Mouse (Mus musculus) CH12.LX (cell line): ENCODE data around the gene Incenp. TPM values are rescaled to one million over a fixed set of nuclear protein-coding genes. Genes with fewer than 3 reads are reported as not detected.

Experiments used
- DNase-seq: peaks from one replicate; pipeline ENCODE4 v3.0.0-alpha.2; 2013; ENCODE audit errors: extremely low read depth
- H3K27ac ChIP-seq: 2 replicates; pipeline ENCODE4 v1.5.1; 2012; ENCODE audit warnings: low read depth, mild to moderate bottlenecking, control low read depth, moderate library complexity; ENCODE audit not compliant: insufficient read depth
- H3K27me3 ChIP-seq: replicated peaks from 2 replicates; pipeline ENCODE3; 2012; ENCODE audit warnings: inconsistent platforms
- H3K36me3 ChIP-seq, 2 experiments: replicated peaks in 1 of 2; 2 replicates each; pipeline versions ENCODE3 to v1.6.1; 2012; ENCODE audit warnings: inconsistent platforms in 1 of 2, low read length in 1 of 2, mild to moderate bottlenecking in 1 of 2, mixed read lengths in 1 of 2, moderate library complexity in 1 of 2; ENCODE audit not compliant: control insufficient read depth in 1 of 2, insufficient read depth in 1 of 2
- H3K4me1 ChIP-seq, 2 experiments: 2 replicates each; pipeline ENCODE4 v1.6.1; 2012; ENCODE audit warnings: inconsistent platforms in 1 of 2, moderate library complexity in 1 of 2; ENCODE audit not compliant: insufficient read depth in 2 of 2, control insufficient read depth in 1 of 2
- H3K4me2 ChIP-seq: 2 replicates; pipeline ENCODE4 v1.6.1; 2012; ENCODE audit warnings: low read depth, mild to moderate bottlenecking, control low read depth; ENCODE audit not compliant: poor library complexity, insufficient read depth, severe bottlenecking
- H3K4me3 ChIP-seq, 3 experiments: fragments of 150-350 bp in 1 of 3; sonication (generic) in 1 of 3; replicated peaks in 1 of 3; 2 replicates each; pipeline versions ENCODE3 to v1.5.1; 2011 to 2012; ENCODE audit warnings: low read depth in 2 of 3, low read length in 2 of 3, mild to moderate bottlenecking in 2 of 3, moderate library complexity in 2 of 3, control low read depth in 1 of 3, improper control_type of control experiment in 1 of 3, inconsistent platforms in 1 of 3, mixed read lengths in 1 of 3; ENCODE audit not compliant: poor library complexity in 1 of 3
- H3K79me2 ChIP-seq: replicated peaks from 2 replicates; pipeline ENCODE4 v1.6.1; 2012; ENCODE audit warnings: mild to moderate bottlenecking, moderate library complexity; ENCODE audit not compliant: control insufficient read depth, poor library complexity, insufficient read depth, severe bottlenecking; ENCODE audit errors: extremely low read depth
- H3K9ac ChIP-seq: 2 replicates; pipeline ENCODE4 v1.6.1; 2012; ENCODE audit warnings: low read depth, mild to moderate bottlenecking, control low read depth, moderate library complexity; ENCODE audit not compliant: insufficient read depth
- H3K9me3 ChIP-seq: replicated peaks from 2 replicates; pipeline ENCODE3; 2012; ENCODE audit warnings: low read length, inconsistent platforms, mixed read lengths
- BHLHE40 ChIP-seq: IDR thresholded peaks from 2 replicates; pipeline ENCODE4 v1.6.1; 2011; ENCODE audit warnings: mild to moderate bottlenecking, low read depth, low read length, improper control_type of control experiment
- CHD1 ChIP-seq: IDR thresholded peaks from 2 replicates; pipeline ENCODE4 v1.6.1; 2012; ENCODE audit warnings: low read depth, low read length, improper control_type of control experiment, inconsistent platforms
- CHD2 ChIP-seq: IDR thresholded peaks from 2 replicates; pipeline ENCODE4 v1.6.1; 2011; ENCODE audit warnings: low read length, improper control_type of control experiment
- E2F4 ChIP-seq: IDR thresholded peaks from 2 replicates; pipeline ENCODE4 v1.6.1; 2011; ENCODE audit warnings: low read depth, low read length, improper control_type of control experiment; ENCODE audit not compliant: insufficient replicate concordance
- ELF1 ChIP-seq: IDR thresholded peaks from 2 replicates; pipeline ENCODE4 v1.6.1; 2014; ENCODE audit warnings: low read depth, mild to moderate bottlenecking, inconsistent platforms, low read length, improper control_type of control experiment
- EP300 ChIP-seq: IDR thresholded peaks from 2 replicates; pipeline ENCODE4 v1.6.1; 2011; ENCODE audit warnings: low read length, improper control_type of control experiment
- ETS1 ChIP-seq: conservative IDR thresholded peaks from 2 replicates; pipeline ENCODE4 v1.6.1; 2012; ENCODE audit warnings: low read depth, mild to moderate bottlenecking, inconsistent platforms, low read length, improper control_type of control experiment, moderate library complexity
- HCFC1 ChIP-seq: IDR thresholded peaks from 2 replicates; pipeline ENCODE4 v1.6.1; 2012; ENCODE audit warnings: low read depth, mild to moderate bottlenecking, inconsistent platforms, low read length, improper control_type of control experiment
- IRF4 ChIP-seq: IDR thresholded peaks from 2 replicates; pipeline ENCODE4 v1.6.1; 2014; ENCODE audit warnings: low read depth, mild to moderate bottlenecking, inconsistent platforms, low read length, improper control_type of control experiment
- JUND ChIP-seq: conservative IDR thresholded peaks from 2 replicates; pipeline ENCODE4 v1.6.1; 2011; ENCODE audit warnings: low read depth, low read length, improper control_type of control experiment
- KAT2A ChIP-seq: IDR thresholded peaks from 2 replicates; pipeline ENCODE4 v1.6.1; 2012; ENCODE audit warnings: low read length, improper control_type of control experiment, inconsistent platforms; ENCODE audit not compliant: insufficient replicate concordance
- MAX ChIP-seq: IDR thresholded peaks from 2 replicates; pipeline ENCODE4 v1.6.1; 2011; ENCODE audit warnings: low read length, improper control_type of control experiment
- MAZ ChIP-seq: IDR thresholded peaks from 2 replicates; pipeline ENCODE4 v1.6.1; 2012; ENCODE audit warnings: low read depth, mild to moderate bottlenecking, inconsistent platforms, low read length, improper control_type of control experiment, moderate library complexity
- MEF2A ChIP-seq: IDR thresholded peaks from 2 replicates; pipeline ENCODE4 v1.6.1; 2014; ENCODE audit warnings: low read depth, mild to moderate bottlenecking, inconsistent platforms, low read length, improper control_type of control experiment, borderline replicate concordance
- MXI1 ChIP-seq: IDR thresholded peaks from 2 replicates; pipeline ENCODE4 v1.6.1; 2011; ENCODE audit warnings: mild to moderate bottlenecking, low read depth, low read length, improper control_type of control experiment
- MYC ChIP-seq: IDR thresholded peaks from 2 replicates; pipeline ENCODE4 v1.6.1; 2011; ENCODE audit warnings: low read depth, mild to moderate bottlenecking, improper control_type of control experiment, low read length
- NELFE ChIP-seq: IDR thresholded peaks from 2 replicates; pipeline ENCODE4 v1.6.1; 2011; ENCODE audit warnings: low read depth, low read length, improper control_type of control experiment
- NRF1 ChIP-seq: IDR thresholded peaks from 2 replicates; pipeline ENCODE4 v1.6.1; 2014; ENCODE audit warnings: low read depth, mild to moderate bottlenecking, inconsistent platforms, low read length, improper control_type of control experiment, moderate library complexity
- POLR2A ChIP-seq: IDR thresholded peaks from 2 replicates; pipeline ENCODE4 v1.6.1; 2011; ENCODE audit warnings: low read depth, mild to moderate bottlenecking, improper control_type of control experiment, low read length
- POLR2AphosphoS2 ChIP-seq: IDR thresholded peaks from 2 replicates; pipeline ENCODE4 v1.6.1; 2011; ENCODE audit warnings: low read depth, low read length, improper control_type of control experiment
- SIN3A ChIP-seq: IDR thresholded peaks from 2 replicates; pipeline ENCODE4 v1.6.1; 2012; ENCODE audit warnings: low read length, improper control_type of control experiment, inconsistent platforms
- TBP ChIP-seq: conservative IDR thresholded peaks from 2 replicates; pipeline ENCODE4 v1.6.1; 2011; ENCODE audit warnings: low read depth, low read length, improper control_type of control experiment
- TCF12 ChIP-seq: IDR thresholded peaks from 2 replicates; pipeline ENCODE4 v1.6.1; 2014; ENCODE audit warnings: low read depth, mild to moderate bottlenecking, inconsistent platforms, low read length, improper control_type of control experiment
- USF2 ChIP-seq: conservative IDR thresholded peaks from 2 replicates; pipeline ENCODE4 v1.6.1; 2011; ENCODE audit warnings: low read depth, low read length, improper control_type of control experiment
- ZKSCAN1 ChIP-seq: IDR thresholded peaks from 2 replicates; pipeline ENCODE4 v1.6.1; 2012; ENCODE audit warnings: low read depth, inconsistent platforms, low read length, improper control_type of control experiment, borderline replicate concordance
- ZMIZ1 ChIP-seq: IDR thresholded peaks from 2 replicates; pipeline ENCODE4 v1.6.1; 2012; ENCODE audit warnings: low read depth, mild to moderate bottlenecking, inconsistent platforms, low read length, improper control_type of control experiment
- dilution Hi-C: fragments of 300-500 bp; cut with MboI; formaldehyde crosslinking; loops from 2 replicates; pipeline ENCODE4 v1.14.3; 2020; ENCODE audit warnings: low sequenced_read_pairs; ENCODE audit not compliant: extremely low pct_unique_long_range_greater_than_20kb, extremely low pct_ligation_motif_present
- in situ Hi-C: fragments of 300-500 bp; cut with MboI; formaldehyde crosslinking; loops from 3 replicates; pipeline ENCODE4 v1.14.3; 2019; ENCODE audit warnings: low sequenced_read_pairs, low pct_ligation_motif_present, low pct_unique_long_range_greater_than_20kb, mixed read lengths
- polyA plus RNA-seq: library from polyadenylated mRNA; unstranded; fragments of >175 nt; gene quantifications from 2 replicates; pipeline ENCODE4 v1.2.1, GENCODE M21; 2012; ENCODE audit warnings: low read depth; ENCODE audit not compliant: insufficient read length
- total RNA-seq, 2 experiments: library from RNA; depleted of rRNA; stranded (reverse); fragments of 300-350 nt in 1 of 2; fragments of >200 nt in 1 of 2; gene quantifications; 2 replicates each; pipeline ENCODE4 v1.2.3; 2012 to 2014

Gene Incenp
- total RNA-seq (2012; rRNA removed) = 73.4 and 84.3 TPM in 2 replicates
- total RNA-seq (2014; rRNA removed) = 58.5 and 63.7 TPM in 2 replicates
- polyA plus RNA-seq = 201 and 238 TPM in 2 replicates

DNA sequence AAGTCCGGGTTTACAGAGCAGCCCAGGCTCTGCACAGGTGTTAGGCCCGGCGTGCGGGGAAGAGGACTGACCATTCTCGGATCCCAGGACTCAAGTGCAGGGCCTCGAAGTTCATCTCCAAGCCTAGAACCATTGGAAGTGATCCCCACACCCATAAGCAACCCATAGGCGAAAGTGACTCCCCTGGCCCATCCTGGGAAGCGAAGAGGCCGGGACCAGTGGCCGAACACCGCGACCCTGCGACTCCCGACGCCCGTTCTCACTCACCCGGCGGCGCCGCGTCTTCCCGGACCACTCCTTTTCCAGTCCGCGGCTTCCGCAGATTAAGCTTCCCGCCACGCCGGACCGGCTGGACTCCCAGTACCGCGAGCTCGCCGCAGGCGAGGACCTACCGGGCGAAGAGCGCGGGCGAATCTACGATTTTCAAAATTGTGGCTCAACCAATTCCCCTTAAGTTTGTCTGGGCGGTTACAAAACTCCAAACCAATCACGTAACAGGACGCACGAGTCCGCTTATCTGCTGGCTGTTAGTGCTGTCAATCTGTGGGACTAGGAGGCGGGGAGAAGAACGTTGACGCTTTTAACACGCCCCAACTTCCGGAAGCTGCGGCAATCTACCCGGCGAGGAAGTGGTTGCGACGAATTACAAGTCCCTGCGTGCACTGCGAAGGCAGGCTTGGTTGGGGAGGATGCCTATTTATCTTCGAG, at the start of gene Incenp:
TSS of gene Incenp (minus strand) at position 480 of the 708 bp plus-strand sequence.
- DNase-seq = peak; percentile 99
- H3K4me3 ChIP-seq = peak within 1 kb of the TSS; percentile 89 to 98 (median 94)
- no peaks in the 10 kb centered on the region for H3K9me3 ChIP-seq
- H3K79me2 ChIP-seq = peaks cover 50% of the 10 kb centered on the region
- in situ Hi-C loops = no loop called here
- H3K4me1 ChIP-seq = peaks cover 10 to 35% of the 10 kb centered on the region in 2 experiments
- H3K27me3 ChIP-seq = no peaks in the 10 kb centered on the region
- H3K36me3 ChIP-seq = peaks cover 16 to 37% of the 10 kb centered on the region in 2 experiments
- TF ChIP-seq POLR2A (peak; percentile 98), KAT2A (peak; percentile 70; the same call in 1 of the 2 replicates), ETS1 (no peak), HCFC1 (peak; percentile 76), CHD2 (peak; percentile 95), MYC (peak; percentile 94), E2F4 (peak; percentile 99), TBP (peak; percentile 94), MAZ (0 out of 2 replicates have a peak, but pooled peaks have one; percentile 64), CHD1 (0 out of 2 replicates have a peak, but pooled peaks have one; percentile 71), MXI1 (peak; percentile 77), JUND (no peak), ELF1 (peak; percentile 94), NELFE (peak; percentile 95), MEF2A (0 out of 2 replicates have a peak, but pooled peaks have one; percentile 49), ZMIZ1 (peak; percentile 84), POLR2AphosphoS2 (peak; percentile 85), EP300 (no peak), IRF4 (no peak; the same call in none of the 2 replicates), MAX (peak; percentile 92), TCF12 (peak; percentile 70), NRF1 (peak; percentile 44; the same call in 1 of the 2 replicates), SIN3A (peak; percentile 84), ZKSCAN1 (no peak), USF2 (no peak), BHLHE40 (peak; percentile 31; the same call in 1 of the 2 replicates)
- TF ChIP-seq, all 38 proteins: peak for 20
- Histone ChIP-seq H3K9ac (peak within 1 kb of the TSS; percentile 94), H3K4me2 (peak within 1 kb of the TSS; percentile 68), H3K27ac (peak within 1 kb of the TSS; percentile 78)
- dilution Hi-C loops = no loop called here
